Mouse (Mus musculus) liver, embryonic 14.5 days (tissue): Measurements from ENCODE around the gene Gm10408. TPM values are rescaled to one million over a fixed set of nuclear protein-coding genes. Genes with fewer than 3 reads are reported as not detected.
"Not testable (repeated sequence)": the region's sequence is repeated elsewhere in the genome, so short reads cannot be mapped to it uniquely, and the experiment has no call there.

ENCODE experiments used
- ATAC-seq: fragments of 200-750 bp; cut with Nextera tagmentation; 2 replicates; pipeline ENCODE4 v1.8.0; 2017; ENCODE audit warnings: moderate number of reproducible peaks, mild to moderate bottlenecking, moderate library complexity; ENCODE audit not compliant: insufficient read depth
- DNase-seq, 3 experiments: peaks; one replicate each; pipeline ENCODE4 v3.0.0-alpha.2; 2012 to 2013; ENCODE audit warnings: low read depth in 3 of 3, low spot score in 3 of 3
- H3K27ac ChIP-seq: fragments of 300-500 bp; sonication (generic); 2 replicates; pipeline ENCODE4 v1.5.1; 2014; ENCODE audit warnings: moderate library complexity, mild to moderate bottlenecking, control low read depth, inconsistent platforms
- H3K27me3 ChIP-seq: fragments of 300-500 bp; sonication (generic); 2 replicates; pipeline ENCODE4 v1.6.1; 2014; ENCODE audit warnings: mild to moderate bottlenecking, low read length, moderate library complexity; ENCODE audit not compliant: control insufficient read depth, insufficient read depth
- H3K36me3 ChIP-seq: fragments of 300-500 bp; sonication (generic); replicated peaks from 2 replicates; pipeline ENCODE4 v1.6.1; 2014; ENCODE audit warnings: low read depth; ENCODE audit not compliant: control insufficient read depth, insufficient read depth
- H3K4me1 ChIP-seq, 2 experiments: fragments of 200-500 bp in 1 of 2; fragments of 300-500 bp in 1 of 2; sonication (generic) in 1 of 2; replicated peaks; 2 replicates each; pipeline ENCODE4 v1.6.1; 2012 to 2014; ENCODE audit warnings: antibody characterized with exemption in 1 of 2, inconsistent platforms in 1 of 2, low read length in 1 of 2; ENCODE audit not compliant: control insufficient read depth in 2 of 2, insufficient read depth in 2 of 2
- H3K4me2 ChIP-seq: fragments of 300-500 bp; sonication (generic); 2 replicates; pipeline ENCODE4 v1.6.1; 2014; ENCODE audit warnings: low read depth, mild to moderate bottlenecking, control low read depth, moderate library complexity
- H3K4me3 ChIP-seq, 2 experiments: fragments of 200-500 bp in 1 of 2; fragments of 300-500 bp in 1 of 2; sonication (generic) in 1 of 2; 2 replicates each; pipeline ENCODE4 v1.5.1; 2012 to 2014; ENCODE audit warnings: low read depth in 2 of 2, low read length in 2 of 2, mild to moderate bottlenecking in 2 of 2, control low read depth in 1 of 2, inconsistent platforms in 1 of 2, moderate library complexity in 1 of 2; ENCODE audit not compliant: insufficient read depth in 1 of 2
- H3K9ac ChIP-seq: fragments of 300-500 bp; sonication (generic); replicated peaks from 2 replicates; pipeline ENCODE4 v1.6.1; 2014; ENCODE audit warnings: mild to moderate bottlenecking, control low read depth, moderate library complexity
- H3K9me3 ChIP-seq: fragments of 300-500 bp; sonication (generic); 2 replicates; pipeline ENCODE4 v1.6.1; 2016; ENCODE audit warnings: low read length, mixed read lengths; ENCODE audit not compliant: control insufficient read depth
- WGBS: fragments of 180-500 bp; shearing (Covaris S2); extraction: QIAGEN DNeasy Blood & Tissue Kit; methylation state at CpG from one replicate; pipeline ENCODE4 v1.1.7; 2014; ENCODE audit not compliant: insufficient replicate concordance; 5-methylcytosine and 5-hydroxymethylcytosine counted together
- polyA plus RNA-seq, 2 experiments: library from polyadenylated mRNA; depleted of rRNA in 1 of 2; stranded (reverse) in 1 of 2; unstranded in 1 of 2; fragments of >200 nt; fragmentation: Nextera tagmentation in 1 of 2; extraction: Ambion mirVana in 1 of 2; gene quantifications; 2 replicates each; pipeline versions ENCODE4 v1.2.1 to v1.2.3; 2012 to 2014

The Gm10408 gene
- polyA plus RNA-seq (2012; rRNA removed), result not detected in 2 replicates
- polyA plus RNA-seq (2014; fragmentation: Nextera tagmentation; extraction: Ambion mirVana), result not detected in 2 replicates

DNA sequence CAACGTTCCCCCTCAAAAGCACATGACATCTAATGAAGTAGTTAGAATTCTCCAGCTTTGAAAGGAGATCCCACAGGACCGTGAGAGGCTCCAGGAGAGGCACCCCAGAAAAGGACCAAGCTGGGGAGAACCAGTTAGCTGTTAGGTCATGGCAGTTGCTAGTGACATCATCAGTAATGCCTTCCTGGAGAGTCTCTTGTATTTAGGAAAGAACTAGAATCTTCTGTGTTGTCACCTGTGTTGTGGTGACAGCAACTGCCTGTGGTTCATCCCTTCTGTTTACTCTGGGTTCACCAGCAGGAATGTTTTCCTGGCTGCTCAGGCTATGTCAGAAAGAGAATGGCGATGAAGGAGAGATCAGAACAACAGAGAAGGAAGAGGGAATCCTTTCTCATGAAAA lies at the start of gene Gm10408:
Gm10408 (plus strand) TSS at position 301 of the 400 bp plus-strand sequence.
- not testable (repeated sequence) for H3K27ac ChIP-seq, H3K36me3 ChIP-seq, H3K4me2 ChIP-seq, H3K27me3 ChIP-seq, H3K4me1 ChIP-seq, ATAC-seq, H3K9me3 ChIP-seq, H3K4me3 ChIP-seq, H3K9ac ChIP-seq, DNase-seq
- WGBS, result no CpG with 5 or more reads among the region's 3 CpGs

GRCm38 (mm10) chr14:3412314-3412713 lies 36.9 kb upstream of the Gm10408 start, which contains the start of gene Gm10409:
Gene Gm10409, plus strand, starts transcription at chr14:3412614.
- not testable (repeated sequence) for H3K9ac ChIP-seq, H3K4me2 ChIP-seq, H3K4me3 ChIP-seq, H3K9me3 ChIP-seq, H3K27ac ChIP-seq, H3K36me3 ChIP-seq, ATAC-seq, H3K4me1 ChIP-seq, DNase-seq, H3K27me3 ChIP-seq
- WGBS, result no CpG with 5 or more reads among the region's 32 CpGs

DNA sequence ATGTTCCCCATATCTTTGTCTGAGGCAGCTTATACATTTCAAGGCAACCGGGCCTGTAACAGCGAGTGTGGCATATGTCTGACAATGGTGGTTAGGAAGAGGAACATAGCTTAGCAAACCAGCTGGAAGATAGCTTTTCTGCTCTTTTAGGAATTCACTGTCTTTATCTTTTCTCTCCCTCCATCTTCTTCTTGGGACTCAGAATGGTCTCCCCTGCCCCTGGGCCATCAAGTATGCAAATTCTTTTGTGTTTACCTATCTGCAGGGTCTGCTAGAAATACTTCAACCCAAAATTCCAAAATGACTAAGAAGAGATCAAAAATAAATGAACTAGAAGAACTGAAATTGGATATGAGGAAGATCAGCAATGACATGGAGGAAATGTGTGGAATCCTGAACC lies 21.4 kb upstream of the Gm10408 start, which contains the start of gene Gm3005:
Gm3005 (plus strand) TSS at position 301 of the 400 bp plus-strand sequence.
- H3K36me3 ChIP-seq, H3K27me3 ChIP-seq, ATAC-seq, H3K9ac ChIP-seq, H3K4me1 ChIP-seq, H3K27ac ChIP-seq, H3K4me3 ChIP-seq, H3K4me2 ChIP-seq, H3K9me3 ChIP-seq, DNase-seq: not testable (repeated sequence)
- WGBS, result no CpG with 5 or more reads among the region's 2 CpGs

Other genes with a start within 250 kb of the Gm10408 start
- gene D830030K20Rik, start 240.9 kb upstream of the Gm10408 start, polyA plus RNA-seq (2012; rRNA removed), result 0.16 and 0.28 TPM in 2 replicates
- gene D830030K20Rik, start 240.9 kb upstream of the Gm10408 start, polyA plus RNA-seq (2014; fragmentation: Nextera tagmentation; extraction: Ambion mirVana), result 0.09 and 0.33 TPM in 2 replicates
- gene Gm2956, start 116.8 kb upstream of the Gm10408 start, polyA plus RNA-seq (2012; rRNA removed), result not detected in 2 replicates
- not detected in 2 replicates for gene Gm2956, start 116.8 kb upstream of the Gm10408 start, polyA plus RNA-seq (2014; fragmentation: Nextera tagmentation; extraction: Ambion mirVana)
- not detected in 2 replicates for gene Gm10413, start 54.3 kb upstream of the Gm10408 start, polyA plus RNA-seq (2012; rRNA removed)
- gene Gm10413, start 54.3 kb upstream of the Gm10408 start, polyA plus RNA-seq (2014; fragmentation: Nextera tagmentation; extraction: Ambion mirVana), result not detected in 2 replicates
- gene Gm10409, start 36.8 kb upstream of the Gm10408 start, polyA plus RNA-seq (2012; rRNA removed), result not detected in 2 replicates
- gene Gm10409, start 36.8 kb upstream of the Gm10408 start, polyA plus RNA-seq (2014; fragmentation: Nextera tagmentation; extraction: Ambion mirVana), result not detected in 2 replicates
- 0.04 TPM in 1 of 2 replicates, not detected in the other for gene Gm3005, start 21.3 kb upstream of the Gm10408 start, polyA plus RNA-seq (2012; rRNA removed)
- not detected in 2 replicates for gene Gm3005, start 21.3 kb upstream of the Gm10408 start, polyA plus RNA-seq (2014; fragmentation: Nextera tagmentation; extraction: Ambion mirVana)
- not detected in 2 replicates for gene Gm3012, start 185.1 kb downstream of the Gm10408 start, polyA plus RNA-seq (2012; rRNA removed)
- gene Gm3012, start 185.1 kb downstream of the Gm10408 start, polyA plus RNA-seq (2014; fragmentation: Nextera tagmentation; extraction: Ambion mirVana), result not detected in 2 replicates
- gene Gm3020, start 202.7 kb downstream of the Gm10408 start, polyA plus RNA-seq (2012; rRNA removed), result not detected in 2 replicates
- not detected in 2 replicates for gene Gm3020, start 202.7 kb downstream of the Gm10408 start, polyA plus RNA-seq (2014; fragmentation: Nextera tagmentation; extraction: Ambion mirVana)
- gene Gm3043, start 239.4 kb downstream of the Gm10408 start, polyA plus RNA-seq (2012; rRNA removed), result not detected in 2 replicates
- gene Gm3043, start 239.4 kb downstream of the Gm10408 start, polyA plus RNA-seq (2014; fragmentation: Nextera tagmentation; extraction: Ambion mirVana), result not detected in 2 replicates